Mouse (Mus musculus): ENCODE results near the gene Maml2. TPM values are rescaled to one million over a fixed set of nuclear protein-coding genes. Genes with fewer than 3 reads are reported as not detected.

Maml2 gene
- polyA plus RNA-seq, 1 experiment from 2014 or later: 10.3 TPM

Small RNA genes lying within 50 kb of the gene (microRNA-seq; reads per million reads assigned to microRNA genes)
- not detected for gene Gm22643

Other genes with a start within 250 kb of the Maml2 start
- 9.5 and 9.7 TPM in 2 replicates for gene Jrkl, start 52.1 kb upstream of the Maml2 start, polyA plus RNA-seq (2014; fragmentation: Nextera tagmentation; extraction: Ambion mirVana)
- gene Ccdc82, start 51.0 kb upstream of the Maml2 start, polyA plus RNA-seq (2014; fragmentation: Nextera tagmentation; extraction: Ambion mirVana): 12.8 and 16.0 TPM in 2 replicates
- not detected in 2 replicates for gene Gm17571, start 148.8 kb downstream of the Maml2 start, polyA plus RNA-seq (2014; fragmentation: Nextera tagmentation; extraction: Ambion mirVana)

Data from midbrain, embryonic 11.5 days (tissue).